16 mouse cellular contexts compared by ENCODE assay signal in genomic region chr9:121639790-121640189, GRCm38 (mm10). TPM values are rescaled to one million over a fixed set of nuclear protein-coding genes. Genes with fewer than 3 reads are reported as not detected.
DNase-seq lines count a peak whose midpoint lies in the region; ATAC-seq and TF ChIP-seq lines count a peak whose summit lies in the region.
"Had no signal": no experiment of that assay in that cellular context is flagged by ENCODE, and none has a peak within 500 bp of the region (broad histone marks: within the 10 kb centered on the region; RNA-seq: fewer than 3 reads in every experiment).

No protein-coding gene starts in this region.

- no peak overlapping the region for H3K4me2 ChIP-seq in liver, postnatal 0 days (ENCODE audit: low read depth, low read length)
- no peak overlapping the region for H3K4me2 ChIP-seq in lung, postnatal 0 days (replicated peaks; ENCODE audit: low read depth, low read length)
- H3K4me2 ChIP-seq: hindbrain, embryonic 12.5 days; neural tube, embryonic 12.5 days had no signal

- WGBS in liver, postnatal 0 days (ENCODE audit: insufficient replicate concordance) = 60% methylated on average over 16 of the region's 16 CpGs
- 49% methylated on average over 16 of the region's 16 CpGs for WGBS in lung, postnatal 0 days

- peaks cover 53% of the 10 kb centered on the region for H3K27me3 ChIP-seq in liver, postnatal 0 days (ENCODE audit: insufficient read depth, low read length)
- peaks cover 27% of the 10 kb centered on the region for H3K27me3 ChIP-seq in lung, postnatal 0 days (replicated peaks; ENCODE audit: insufficient read depth, low read length)

- H3K4me1 ChIP-seq in liver, postnatal 0 days (ENCODE audit: insufficient read depth) = peaks cover 13% of the 10 kb centered on the region
- peaks cover 10% of the 10 kb centered on the region; the same call in 1 of the 2 replicates for H3K4me1 ChIP-seq in lung, postnatal 0 days (ENCODE audit: insufficient read depth, low read depth, low read length)

- H3K4me3 ChIP-seq in liver, postnatal 0 days (ENCODE audit: low read depth, low read length) = no peak overlapping the region
- no peak overlapping the region for H3K4me3 ChIP-seq in lung, postnatal 0 days (ENCODE audit: low read depth, low read length)
- H3K4me3 ChIP-seq: heart, embryonic 10.5 days; hindbrain, embryonic 12.5 days; neural tube, embryonic 12.5 days had no signal

- no peak overlapping the region for H3K9ac ChIP-seq in liver, postnatal 0 days (replicated peaks)
- no peak overlapping the region for H3K9ac ChIP-seq in lung, postnatal 0 days (replicated peaks; ENCODE audit: low read depth)
- H3K9ac ChIP-seq: hindbrain, embryonic 12.5 days; liver, embryonic 14.5 days; neural tube, embryonic 12.5 days had no signal

- no peak overlapping the region for H3K27ac ChIP-seq in liver, postnatal 0 days (ENCODE audit: low read depth)
- no peak overlapping the region for H3K27ac ChIP-seq in lung, postnatal 0 days (ENCODE audit: low read length)
- H3K27ac ChIP-seq: heart, embryonic 10.5 days; hindbrain, embryonic 12.5 days; liver, embryonic 14.5 days; neural tube, embryonic 12.5 days had no signal

- no peak for TF ChIP-seq CTCF in liver, postnatal 0 days (IDR thresholded peaks at IDR 0.05; ENCODE audit: low read depth)
- no peak for TF ChIP-seq CTCF in lung, postnatal 0 days (IDR thresholded peaks at IDR 0.05)

- DNase-seq in layer of hippocampus, adult 11-12 months (ENCODE audit: low spot score) = peak; percentile 76
- DNase-seq in layer of hippocampus, adult 9-10 months (ENCODE audit: low spot score) = no peak
- peak; percentile 76 to 81 for DNase-seq in cerebellum, postnatal 10 days
- peak; percentile 72 to 74 for DNase-seq in layer of hippocampus, postnatal 36 days
- DNase-seq in right cerebral cortex, postnatal 10 days (ENCODE audit: low spot score in 2 of 2) = peak; percentile 73 to 77
- no peak for DNase-seq in adipocyte (ENCODE audit: low spot score)
- no peak for DNase-seq in liver, postnatal 0 days
- DNase-seq in lung, postnatal 0 days (ENCODE audit: low spot score) = no peak
- DNase-seq: kidney, postnatal 14 days had no signal

- H3K9me3 ChIP-seq in liver, postnatal 0 days (ENCODE audit: low read length) = no peaks in the 10 kb centered on the region
- H3K9me3 ChIP-seq in lung, postnatal 0 days (ENCODE audit: low read length) = no peaks in the 10 kb centered on the region
- H3K9me3 ChIP-seq: heart, embryonic 10.5 days; hindbrain, embryonic 12.5 days; neural tube, embryonic 12.5 days had no signal

- no peaks in the 10 kb centered on the region for H3K36me3 ChIP-seq in liver, postnatal 0 days (replicated peaks; ENCODE audit: insufficient read depth, low read length)
- no peaks in the 10 kb centered on the region for H3K36me3 ChIP-seq in lung, postnatal 0 days (ENCODE audit: insufficient read depth, low read length)
- H3K36me3 ChIP-seq: heart, embryonic 10.5 days; hindbrain, embryonic 12.5 days; neural tube, embryonic 12.5 days had no signal

- no peak for TF ChIP-seq EP300 in liver, postnatal 0 days (IDR thresholded peaks at IDR 0.05; ENCODE audit: low read depth)
- no peak for TF ChIP-seq EP300 in lung, postnatal 0 days (IDR thresholded peaks at IDR 0.05)

- ATAC-seq in liver, postnatal 0 days = no peak
- no peak for ATAC-seq in lung, postnatal 0 days
- ATAC-seq: Patski had no signal

RNA-seq across cellular contexts. Expression of gene Lyzl4, which starts 2.1 kb away (rescaled TPM):
- 1 to 10 TPM in 1 of 2 experiments, under 1 TPM in 1; 0.37 to 1.6 TPM for total RNA-seq in layer of hippocampus, postnatal 36 days (2021)
- 0.12 TPM in 2 replicates for polyA plus RNA-seq in liver, postnatal 0 days (2015; fragmentation: Nextera tagmentation; extraction: Ambion mirVana)
- polyA plus RNA-seq in lung, postnatal 0 days (2015; fragmentation: Nextera tagmentation; extraction: Ambion mirVana) = not detected in 2 replicates
- total RNA-seq: megakaryocyte-erythroid progenitor cell, adult 5-6 weeks had no signal
- polyA plus RNA-seq: embryonic facial prominence, embryonic 11.5 days; heart, embryonic 10.5 days; hindbrain, embryonic 12.5 days; neural tube, embryonic 12.5 days; Patski had no signal

RNA-seq across cellular contexts. Expression of gene Vipr1, which starts 2.7 kb away (rescaled TPM):
- 10 to 100 TPM; 15.0 to 18.7 TPM for total RNA-seq in layer of hippocampus, postnatal 36 days (2021)
- 3.1 and 3.4 TPM in 2 replicates for polyA plus RNA-seq in liver, postnatal 0 days (2015; fragmentation: Nextera tagmentation; extraction: Ambion mirVana)
- polyA plus RNA-seq in lung, postnatal 0 days (2015; fragmentation: Nextera tagmentation; extraction: Ambion mirVana) = 0.20 and 0.29 TPM in 2 replicates
- total RNA-seq: megakaryocyte-erythroid progenitor cell, adult 5-6 weeks had no signal
- polyA plus RNA-seq: Patski had no signal

Comparison
In these comparisons a context has a peak if more than half of its experiments do, and no peak if none do; other contexts are left out.
1. DNase-seq: peak in layer of hippocampus, adult 11-12 months (single experiment), cerebellum, postnatal 10 days (2 of 2), layer of hippocampus, postnatal 36 days (2 of 2) and right cerebral cortex, postnatal 10 days (2 of 2); none in layer of hippocampus, adult 9-10 months (single experiment), adipocyte (single experiment), liver, postnatal 0 days (single experiment) and lung, postnatal 0 days (single experiment).